Mouse (Mus musculus): ENCODE measurements around the gene Bean1.

DNA sequence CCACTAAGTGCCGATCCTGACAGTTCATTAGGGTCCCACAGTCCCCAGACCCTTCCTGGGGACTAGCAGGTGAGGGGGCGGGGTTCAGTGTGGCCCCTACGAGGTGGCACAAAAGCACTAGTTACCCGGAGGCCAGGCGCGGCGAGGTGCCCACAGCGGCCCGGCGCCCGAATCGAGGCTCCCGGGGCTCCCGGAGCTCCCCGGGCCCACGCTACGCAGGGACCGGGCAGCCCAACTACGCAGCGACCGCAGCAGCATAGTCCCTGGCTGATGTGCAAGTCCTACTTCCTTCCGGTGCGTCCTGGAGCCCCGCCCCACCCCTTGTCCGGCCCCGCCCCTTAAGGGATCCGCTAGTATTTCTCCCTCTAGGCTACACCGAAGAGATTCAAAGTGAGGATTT, 78.0 kb downstream of the Bean1 start, which contains the start of gene Tk2:
- no peak for TF ChIP-seq CTCF (conservative IDR thresholded peaks at IDR 0.05; ENCODE audit: insufficient read depth, insufficient read length, low read depth, low read length)
- TF ChIP-seq POLR2A (IDR thresholded peaks at IDR 0.05; ENCODE audit: low read depth, low read length): peak; percentile 51

All from kidney, adult 2 months (tissue).